Mouse (Mus musculus): Measurements from ENCODE around the gene St3gal4. TPM values are rescaled to one million over a fixed set of nuclear protein-coding genes. Genes with fewer than 3 reads are reported as not detected.

Gene St3gal4
- total RNA-seq, 1 experiment from 2014 or later: 36.9 TPM

DNA sequence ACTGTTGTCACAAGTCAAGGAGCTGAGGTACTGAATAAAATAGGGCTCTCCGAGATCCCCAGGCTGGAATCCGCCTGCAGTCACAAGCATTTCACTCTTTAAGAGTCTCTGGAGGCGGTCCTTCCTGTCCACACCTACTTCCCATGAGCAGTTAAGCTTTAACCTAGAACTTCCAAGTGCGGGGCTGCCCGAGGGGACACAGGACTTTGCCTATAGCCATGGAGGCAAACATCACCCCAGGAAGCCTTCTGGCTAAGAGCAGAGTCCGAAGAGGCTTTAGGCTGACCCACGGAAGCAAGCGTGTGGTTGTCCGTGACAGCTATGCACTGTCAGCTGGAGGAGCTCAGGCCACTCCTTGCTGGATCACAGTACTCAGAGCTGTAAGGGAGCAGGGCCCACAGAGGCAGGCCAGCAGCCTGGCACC lies 9.9 kb upstream of the St3gal4 start:
- no peak for DNase-seq

DNA sequence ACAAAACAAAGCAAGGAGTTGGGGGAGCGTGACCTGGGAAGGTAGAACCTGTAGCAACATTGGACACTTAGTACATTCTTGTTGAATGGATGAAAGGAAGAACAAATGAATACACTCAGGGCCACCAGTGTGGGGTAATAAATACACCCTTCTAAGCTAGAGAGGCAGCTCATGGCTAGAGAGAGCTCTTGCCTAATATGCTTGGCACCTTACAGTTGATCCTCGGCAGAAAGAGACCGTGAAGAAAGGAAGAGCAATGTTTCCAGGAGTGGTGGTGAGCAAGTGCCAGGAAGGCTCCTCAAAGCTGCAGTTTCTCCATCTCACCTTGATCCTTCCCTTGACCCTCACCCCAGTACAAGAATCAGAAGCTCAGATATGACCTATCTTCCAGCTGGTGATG lies 9.5 kb upstream of the St3gal4 start:
- no peak for DNase-seq

GRCm38 (mm10) chr9:35127561-35127960 lies 8.5 kb upstream of the St3gal4 start:
- DNase-seq: no peak

GRCm38 (mm10) chr9:35127147-35127546 lies 8.1 kb upstream of the St3gal4 start:
- peak; percentile 59 for DNase-seq

GRCm38 (mm10) chr9:35124678-35124955 lies 5.5 kb upstream of the St3gal4 start:
- DNase-seq: no peak

GRCm38 (mm10) chr9:35123804-35124677 lies 5.0 kb upstream of the St3gal4 start:
- DNase-seq: no peak

DNA sequence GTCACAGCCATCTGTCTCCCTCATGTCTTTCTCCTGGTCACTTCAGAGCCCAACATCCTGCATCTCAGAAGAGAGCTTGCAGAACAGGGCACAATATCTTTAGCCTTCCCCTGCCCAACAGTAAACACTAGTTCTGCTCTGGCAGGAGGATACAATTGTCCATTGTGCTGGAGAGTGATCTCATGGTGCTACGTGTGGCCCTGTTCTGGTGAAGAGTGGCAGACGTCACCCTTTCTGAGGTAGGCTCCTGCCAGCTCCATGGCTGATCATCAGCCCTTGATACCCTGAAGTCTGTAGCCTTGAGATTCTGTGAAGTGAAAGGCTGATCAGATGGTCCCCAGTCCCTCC lies 4.4 kb upstream of the St3gal4 start:
- no peak for DNase-seq

- no peak for DNase-seq
These were observed 3.6 kb upstream of the St3gal4 start for GRCm38 (mm10) chr9:35122551-35123266.

DNA sequence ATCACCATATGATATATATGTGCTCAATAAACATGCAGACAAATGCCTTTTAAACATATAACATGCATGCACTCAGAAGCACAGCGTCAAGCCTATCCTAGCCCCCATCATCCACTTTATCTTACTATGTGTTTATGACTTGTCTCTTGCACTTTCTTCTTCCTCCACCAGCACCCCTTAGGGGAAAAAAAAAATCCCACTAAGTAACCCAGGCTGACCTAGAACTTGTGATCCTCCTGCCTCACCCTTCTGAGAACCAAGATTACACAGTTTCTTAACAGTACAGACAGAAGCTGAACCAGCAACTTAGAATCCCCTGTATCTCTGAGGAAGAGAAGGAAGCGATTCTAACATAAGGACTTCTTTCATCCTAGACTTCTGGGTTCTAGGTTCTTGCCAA lies 505 bp downstream of the St3gal4 start:
- DNase-seq: no peak

DNA sequence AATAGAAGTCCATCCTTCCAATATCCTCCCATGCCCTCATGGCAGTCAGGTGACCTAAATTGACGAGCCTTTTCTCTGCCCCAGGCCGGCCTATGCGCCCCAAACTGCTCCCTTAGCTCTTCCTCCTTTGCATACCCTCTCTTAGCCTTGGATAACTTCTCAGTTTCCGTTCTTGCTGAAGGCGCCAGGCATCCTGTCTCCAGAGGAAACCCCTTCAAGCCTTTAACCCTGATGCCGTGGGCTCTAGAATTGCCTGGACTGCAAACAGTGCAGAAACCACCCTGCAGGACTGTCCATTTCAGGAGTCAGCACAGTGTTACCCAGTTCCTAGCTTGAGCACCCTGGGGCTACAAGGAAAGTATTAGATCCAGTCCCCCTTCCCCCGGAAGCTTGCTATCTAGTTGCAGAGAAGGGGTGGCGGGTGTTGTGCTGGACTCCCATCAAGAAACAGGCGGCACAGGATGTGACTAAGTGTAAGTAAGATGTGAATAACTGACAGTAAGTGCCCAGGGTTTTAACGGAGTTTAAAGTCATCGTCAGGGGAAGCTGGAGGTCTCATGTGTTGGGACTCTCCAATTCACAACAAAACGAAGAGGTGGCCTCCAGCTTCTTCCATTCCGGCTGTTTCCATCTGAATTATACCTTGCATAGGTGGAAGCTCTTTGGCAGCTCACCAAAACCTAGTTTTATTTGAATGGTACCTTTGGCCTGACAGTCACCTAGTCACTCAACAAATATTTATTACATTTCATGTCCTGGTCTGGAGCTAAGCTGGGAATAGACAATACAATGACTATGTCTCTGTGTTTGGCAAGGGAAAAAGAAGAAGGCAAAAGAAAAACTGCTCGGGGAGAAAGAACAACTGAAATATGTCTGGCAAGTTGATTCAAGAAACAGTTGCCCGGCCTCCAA lies 1.4 kb downstream of the St3gal4 start:
- DNase-seq: peak; percentile 55

- peak; percentile 92 for DNase-seq
These were observed 2.4 kb downstream of the St3gal4 start for GRCm38 (mm10) chr9:35116391-35117381.

GRCm38 (mm10) chr9:35115804-35116203 lies 3.3 kb downstream of the St3gal4 start:
- DNase-seq: no peak

DNA sequence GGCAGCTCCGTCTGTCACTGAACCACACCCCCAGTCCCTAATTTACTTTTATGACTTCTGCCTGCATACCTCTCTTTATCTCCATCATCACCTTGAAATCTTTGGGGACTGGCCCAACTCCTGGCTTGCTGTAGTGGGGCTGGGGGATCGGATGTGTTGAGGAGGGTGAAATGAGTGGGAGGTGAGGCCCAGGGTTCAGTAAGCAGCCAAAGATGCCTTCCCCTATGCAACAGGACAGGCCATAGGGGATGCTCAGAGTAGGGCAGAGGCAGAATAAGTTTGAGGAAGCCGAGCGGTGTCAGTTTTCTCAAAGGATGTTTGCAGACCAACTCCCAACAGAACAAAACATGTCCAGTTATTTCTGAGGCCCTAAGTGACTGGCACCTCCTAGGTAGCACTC lies 3.8 kb downstream of the St3gal4 start:
- DNase-seq: no peak

DNA sequence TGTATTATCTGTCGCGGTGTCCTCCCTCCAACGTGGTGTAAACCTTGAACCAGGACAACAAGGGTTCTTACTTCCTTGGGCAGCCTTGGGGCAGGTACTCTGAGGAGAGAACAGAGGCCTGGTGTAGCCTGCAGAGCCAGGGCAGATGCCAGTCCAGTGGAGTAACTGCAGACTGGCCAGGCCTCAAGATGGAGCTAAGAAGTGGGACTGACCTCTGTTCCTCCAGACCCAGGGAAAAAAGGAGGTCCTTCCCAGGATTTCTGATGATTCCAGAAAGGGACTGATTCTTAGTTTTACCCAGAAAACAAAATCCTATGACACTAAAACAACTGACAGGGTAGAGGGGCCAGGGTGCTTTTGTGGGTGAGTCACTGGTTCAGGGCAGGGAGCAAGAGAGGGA lies 4.8 kb downstream of the St3gal4 start:
- no peak for DNase-seq

DNA sequence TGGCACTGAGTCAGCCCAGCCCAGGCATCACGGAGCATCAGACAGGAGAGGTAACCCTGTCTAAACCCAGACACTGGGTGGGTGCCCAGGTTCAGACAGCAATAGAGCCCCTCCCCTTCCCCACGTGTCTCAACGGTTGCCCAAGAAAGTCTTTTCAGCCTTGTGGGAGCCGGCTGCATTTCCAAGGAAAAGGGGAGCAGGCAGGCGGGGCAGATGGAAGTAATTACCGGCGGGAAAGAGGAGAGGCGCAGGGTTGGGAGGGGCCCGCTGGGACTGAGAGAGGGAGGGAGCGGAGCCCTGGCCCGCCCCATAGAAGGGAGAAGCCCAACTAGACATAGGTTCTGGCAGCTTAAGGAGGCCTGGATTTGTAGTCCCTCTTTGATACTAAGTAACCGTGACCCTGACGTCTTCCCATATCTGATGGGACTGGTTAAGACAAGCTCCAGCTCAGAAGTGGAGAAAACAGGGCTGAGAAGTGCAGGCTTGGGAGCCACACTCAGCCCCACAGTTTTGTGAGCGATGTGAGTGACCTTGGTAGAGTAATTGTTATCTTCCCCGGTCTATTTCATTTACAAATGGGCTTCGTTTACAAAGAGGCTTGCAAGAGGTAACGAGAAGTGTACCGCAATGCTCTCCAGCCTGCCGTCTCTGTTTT lies 7.0 kb downstream of the St3gal4 start:
- peak; percentile 71 for DNase-seq

- no peak for DNase-seq
These were observed 7.6 kb downstream of the St3gal4 start for GRCm38 (mm10) chr9:35111446-35111845.

DNA sequence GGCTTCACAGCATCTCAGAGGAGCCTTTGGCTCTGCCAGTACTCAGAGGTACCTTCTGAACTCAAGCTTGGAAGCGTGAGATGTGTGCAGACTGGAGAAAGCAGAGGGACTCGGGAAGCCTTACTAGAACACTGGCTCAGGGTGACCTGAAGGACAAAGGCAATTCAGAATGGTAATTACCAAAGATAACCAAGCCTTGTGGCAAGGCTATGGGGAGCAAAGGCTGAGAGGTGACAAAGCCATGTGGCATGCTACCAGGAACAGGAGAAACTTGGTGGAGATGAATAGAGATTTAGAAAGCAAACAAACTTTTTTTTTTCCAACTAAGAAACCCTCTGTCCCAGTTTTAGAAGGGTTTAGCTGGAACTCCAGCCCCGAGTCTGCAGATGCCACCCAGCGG lies 8.5 kb downstream of the St3gal4 start:
- DNase-seq: peak; percentile 46

- DNase-seq: no peak
These were observed 9.0 kb downstream of the St3gal4 start for GRCm38 (mm10) chr9:35110051-35110450.

- peak; percentile 26 for DNase-seq
These were observed 10.2 kb downstream of the St3gal4 start for GRCm38 (mm10) chr9:35108916-35109315.

GRCm38 (mm10) chr9:35108066-35108465 lies 11.0 kb downstream of the St3gal4 start:
- DNase-seq: peak; percentile 6

GRCm38 (mm10) chr9:35107396-35107795 lies 11.7 kb downstream of the St3gal4 start:
- peak; percentile 1 for DNase-seq
